Mouse (Mus musculus) adrenal gland, adult 2 months (tissue): ENCODE results near the gene Srrt. TPM values are rescaled to one million over a fixed set of nuclear protein-coding genes. Genes with fewer than 3 reads are reported as not detected.

Source experiments
- DNase-seq: peaks from one replicate; pipeline ENCODE4 v3.0.0; 2021
- polyA plus RNA-seq: library from polyadenylated mRNA; depleted of rRNA; stranded (reverse); fragments of >200 nt; gene quantifications from 2 replicates; pipeline ENCODE4 v1.2.3, GENCODE M21; 2012
- total RNA-seq, 2 experiments: library from RNA; stranded (reverse); gene quantifications; 2 replicates each; pipeline ENCODE4 v1.2.3; 2021

Srrt gene
- total and polyA plus RNA-seq, 3 experiments: 135 to 172 (median 150) TPM

DNA sequence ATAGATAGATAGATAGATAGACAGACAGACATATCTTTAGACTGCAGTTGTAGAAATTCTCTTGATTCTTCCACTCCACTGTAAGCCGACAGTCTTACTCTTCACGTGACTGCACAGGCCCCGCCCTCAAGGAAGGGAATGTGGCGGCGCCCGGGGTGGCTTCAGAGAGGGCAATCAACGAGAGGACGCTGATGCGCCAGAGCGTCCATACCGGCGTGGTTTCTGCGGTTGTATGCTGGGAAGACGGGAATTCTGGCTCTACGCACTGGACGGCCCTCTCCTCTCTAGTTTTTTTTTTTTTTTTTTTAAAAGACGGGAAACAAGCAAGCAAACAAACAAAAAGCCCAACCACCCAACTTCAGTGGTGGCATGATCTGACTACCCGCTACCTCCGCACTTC, 30.8 kb upstream of the Srrt start:
- peak; percentile 95 for DNase-seq

DNA sequence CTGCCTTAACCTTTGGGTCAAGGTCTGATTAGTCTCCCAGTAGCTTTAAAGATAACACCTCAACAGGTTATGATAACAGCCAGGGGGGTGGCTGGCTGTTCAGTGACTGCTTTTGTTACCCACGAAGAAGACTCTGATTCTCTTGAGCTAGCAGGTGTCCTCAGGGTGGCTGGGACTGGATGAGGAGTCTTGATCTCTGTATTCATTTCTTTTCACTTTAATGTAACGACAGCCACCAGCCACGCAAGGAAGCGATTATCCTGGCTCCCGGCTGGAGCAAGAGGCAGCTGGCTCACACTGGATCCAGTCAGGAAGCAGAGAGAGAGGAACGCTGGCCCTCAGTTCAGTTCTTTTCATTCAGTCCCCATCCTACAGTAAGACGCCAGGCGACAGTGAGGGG, 29.7 kb upstream of the Srrt start:
- no peak for DNase-seq

DNA sequence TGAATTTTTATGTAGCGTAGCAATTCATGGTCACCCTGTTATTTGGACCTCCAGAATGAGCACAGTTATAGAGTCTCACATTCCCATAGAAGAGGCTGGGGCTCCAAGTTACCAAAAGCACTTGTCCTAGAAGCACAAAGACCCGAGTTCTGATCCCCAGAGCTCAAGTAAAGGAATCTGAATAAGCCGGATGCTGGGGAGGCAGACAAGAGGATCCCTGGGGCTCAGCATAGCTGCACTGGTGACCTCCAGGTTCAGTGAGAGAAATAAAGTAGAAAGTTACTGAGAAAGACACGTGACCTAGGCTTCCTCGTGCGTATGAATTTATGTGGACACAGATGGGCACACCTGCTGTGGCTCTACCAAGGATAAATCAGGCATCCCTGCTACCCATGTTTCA, 27.6 kb upstream of the Srrt start:
- no peak for DNase-seq

DNA sequence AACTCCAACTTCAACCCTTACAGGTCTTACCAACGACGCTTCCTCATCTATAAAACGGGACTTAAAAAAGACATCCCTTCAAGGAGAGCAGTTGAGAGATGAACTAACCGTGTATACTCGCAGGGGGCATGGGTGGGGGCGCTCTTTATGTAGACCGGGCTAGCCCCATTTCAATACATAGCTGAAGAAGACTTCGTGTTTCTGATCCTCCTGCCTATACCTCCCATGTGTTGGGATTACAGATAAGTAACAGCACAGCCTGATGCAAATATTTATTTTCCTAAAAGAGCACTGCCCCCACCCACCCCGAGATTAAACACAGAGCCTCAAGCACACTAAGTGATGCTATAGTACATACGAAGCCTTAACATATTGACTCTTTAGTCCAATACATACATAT, 26.8 kb upstream of the Srrt start:
- no peak for DNase-seq

DNA sequence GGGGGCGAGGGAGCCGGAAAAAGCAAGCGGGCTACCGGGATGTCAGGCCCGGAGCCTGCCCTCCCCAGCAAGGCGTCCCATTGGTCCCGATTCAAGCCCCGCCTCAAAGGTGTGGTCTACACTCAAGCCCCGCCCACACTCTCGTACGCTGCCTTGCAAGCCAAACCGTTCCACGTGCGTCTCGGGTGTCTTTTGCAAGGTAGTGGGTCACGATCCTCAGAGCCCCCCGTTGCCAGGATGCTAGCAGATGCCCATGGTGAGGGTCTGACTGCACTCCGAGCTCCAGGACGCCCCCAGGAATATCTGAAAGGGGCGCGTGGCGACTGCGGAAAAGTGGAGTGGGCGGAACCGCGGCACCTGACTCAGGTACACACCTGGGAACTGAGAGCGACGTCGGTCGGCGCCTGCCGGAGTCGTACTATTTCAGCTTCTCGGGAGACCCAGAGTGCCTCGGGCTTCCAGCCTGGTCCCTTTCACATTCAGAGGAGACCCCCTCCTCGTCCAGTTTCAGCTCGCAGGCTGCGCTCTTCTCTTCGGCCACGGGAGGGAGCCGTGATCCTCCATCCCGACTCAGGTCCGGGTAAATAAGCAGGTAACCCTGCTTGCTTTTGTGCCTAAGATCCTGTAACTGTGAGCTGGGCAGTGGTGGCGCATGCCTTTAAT, 26.2 kb upstream of the Srrt start, which contains the start of gene Slc12a9:
Gene Slc12a9 (minus strand): TSS at position 86 of the 663 bp plus-strand sequence.
- peak; percentile 96 for DNase-seq

DNA sequence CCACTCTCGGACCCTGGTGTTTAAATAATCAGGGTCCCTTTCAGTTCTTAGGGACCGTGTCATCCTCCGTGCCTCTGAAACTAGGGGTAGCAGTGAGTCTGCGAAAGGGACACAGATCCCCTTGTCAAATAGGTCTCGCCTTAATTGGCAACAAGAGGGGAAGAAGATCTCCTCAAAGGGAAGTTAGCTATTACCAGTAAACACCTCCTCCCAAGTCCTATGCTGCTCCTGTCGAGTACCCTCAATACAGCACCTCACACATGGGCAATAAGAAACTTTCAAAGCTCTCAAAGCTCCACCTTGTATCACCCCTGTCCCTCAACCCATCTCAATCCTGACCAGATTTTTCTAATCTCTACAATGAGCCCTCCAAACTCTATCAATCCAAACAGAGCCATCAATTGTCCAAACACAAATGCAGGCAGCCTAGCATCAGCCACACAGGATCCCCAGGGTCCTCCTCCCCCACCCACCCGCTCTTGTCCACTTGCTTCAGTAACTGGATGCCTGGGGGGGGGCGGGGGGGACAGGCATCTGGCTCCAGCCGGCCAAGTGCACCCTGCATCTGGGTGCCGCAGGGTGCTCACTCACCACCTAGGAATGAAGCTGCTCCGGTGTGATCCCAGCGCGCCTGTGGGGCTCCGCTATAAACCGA, 25.5 kb upstream of the Srrt start:
- DNase-seq: no peak

DNA sequence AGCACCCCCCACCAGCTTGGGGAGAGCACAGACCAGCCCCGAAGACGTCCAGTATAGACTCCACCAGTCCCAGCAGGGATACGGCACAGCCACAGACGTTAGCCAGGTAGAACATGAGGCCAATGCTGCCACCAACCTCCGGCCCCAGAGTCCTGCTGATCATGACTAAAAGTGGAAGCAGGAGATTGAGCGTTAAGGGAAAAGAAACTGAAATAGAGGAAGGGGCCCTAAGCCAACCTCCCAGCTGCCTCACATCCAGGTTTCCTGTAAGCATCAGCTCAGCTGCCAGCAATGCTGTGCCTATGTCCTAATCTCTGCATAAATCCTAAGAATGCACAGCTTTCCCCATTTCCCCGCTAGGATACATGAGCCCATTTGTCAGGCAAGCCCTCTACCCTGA, 23.4 kb upstream of the Srrt start:
- DNase-seq: no peak

DNA sequence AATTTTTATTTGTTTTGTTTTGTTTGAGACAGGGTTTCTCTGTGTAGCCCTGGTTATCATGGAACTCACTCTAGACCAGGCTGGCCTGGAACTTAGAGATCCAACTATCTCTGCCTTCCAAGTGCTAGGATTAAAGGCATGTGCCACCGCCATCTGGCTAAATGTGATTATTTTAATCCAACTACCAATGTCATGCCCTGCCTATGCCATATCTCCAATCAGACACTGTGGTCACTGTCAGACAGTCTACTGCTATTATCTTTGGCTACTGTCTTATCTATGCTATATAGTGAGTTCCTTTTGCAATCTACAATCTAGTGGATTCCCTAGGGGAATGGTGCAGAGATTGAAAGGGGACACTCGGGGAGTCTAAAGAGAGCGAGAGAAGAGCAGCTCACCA, 13.5 kb upstream of the Srrt start:
- no peak for DNase-seq

DNA sequence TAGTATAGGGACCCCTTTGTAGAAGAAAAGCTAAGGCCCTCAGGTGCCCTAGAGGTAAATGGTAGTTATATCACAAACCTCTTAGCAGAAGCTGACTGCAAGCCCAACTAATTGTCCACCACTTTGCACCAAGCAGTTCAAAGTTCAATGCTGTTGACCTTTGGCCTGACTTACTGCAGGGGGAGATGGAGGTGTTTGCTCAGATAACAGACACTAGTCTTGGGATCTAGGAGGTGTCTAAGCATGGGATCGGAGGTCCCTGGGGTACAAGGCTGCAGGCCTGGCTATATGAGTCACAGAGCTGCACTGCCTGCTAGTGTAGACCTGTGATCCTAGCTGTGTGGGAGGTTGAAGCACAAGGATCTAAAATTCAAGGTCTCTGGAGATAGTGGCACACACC, 11.1 kb upstream of the Srrt start:
- no peak for DNase-seq

DNA sequence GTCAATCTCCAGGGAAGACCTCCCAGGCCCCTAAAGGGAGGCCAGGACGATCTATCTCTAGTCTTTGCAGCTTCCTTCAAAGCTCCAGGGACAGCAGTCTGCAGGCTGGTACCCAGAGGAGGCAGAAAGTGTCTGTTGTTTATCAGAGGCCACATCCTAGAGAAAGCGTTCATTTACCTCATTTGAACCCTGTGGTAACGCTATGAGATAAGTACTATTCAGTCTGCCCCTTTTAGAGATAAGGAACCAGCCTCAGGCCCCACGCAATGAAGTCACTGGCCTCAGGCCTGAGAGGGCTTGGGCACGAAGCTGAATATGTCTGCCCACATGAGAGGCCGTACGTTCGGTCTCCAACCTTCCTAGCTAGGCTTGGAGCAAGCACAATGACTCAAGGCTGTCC, 9.9 kb upstream of the Srrt start:
- DNase-seq: no peak

DNA sequence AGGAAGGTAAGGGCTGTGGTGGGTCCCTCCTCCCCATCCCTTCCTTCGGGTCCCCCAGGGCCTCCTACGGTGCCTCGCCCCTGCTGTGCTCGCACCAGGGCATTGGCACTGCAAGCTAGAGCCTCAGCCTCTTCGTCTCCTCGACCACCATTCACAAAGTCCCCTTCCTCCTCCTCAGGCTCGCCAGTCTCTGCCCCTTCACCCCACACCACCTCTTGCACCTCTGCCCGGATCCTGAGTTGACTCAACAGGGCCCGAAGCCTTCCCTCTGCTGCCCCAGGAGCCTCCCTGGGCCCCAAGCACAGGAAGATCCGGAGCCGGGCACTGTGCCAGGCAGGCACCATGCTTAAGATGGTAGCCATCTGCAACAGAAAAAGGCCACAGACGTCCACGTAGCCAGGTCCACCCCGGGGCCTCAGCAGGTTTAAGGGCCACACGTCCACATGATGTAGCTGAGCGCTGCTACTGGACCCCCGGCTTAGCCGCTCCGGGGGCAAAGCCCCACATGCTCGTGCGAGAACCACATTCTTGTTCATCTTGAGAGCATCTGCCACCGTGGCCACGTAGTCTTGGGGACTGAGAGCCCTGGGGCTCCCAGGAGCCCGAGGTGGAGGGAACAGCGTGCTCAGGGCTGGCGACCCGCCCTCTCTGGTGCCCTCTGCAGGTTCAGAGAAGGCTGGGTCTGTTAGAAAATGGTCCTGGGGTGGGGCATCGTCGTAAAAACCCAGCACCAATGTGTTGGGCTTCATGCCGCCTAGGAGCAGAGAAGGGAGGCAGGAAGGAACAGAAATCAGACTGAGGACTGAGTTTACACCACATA, 7.8 kb upstream of the Srrt start:
- DNase-seq: no peak

DNA sequence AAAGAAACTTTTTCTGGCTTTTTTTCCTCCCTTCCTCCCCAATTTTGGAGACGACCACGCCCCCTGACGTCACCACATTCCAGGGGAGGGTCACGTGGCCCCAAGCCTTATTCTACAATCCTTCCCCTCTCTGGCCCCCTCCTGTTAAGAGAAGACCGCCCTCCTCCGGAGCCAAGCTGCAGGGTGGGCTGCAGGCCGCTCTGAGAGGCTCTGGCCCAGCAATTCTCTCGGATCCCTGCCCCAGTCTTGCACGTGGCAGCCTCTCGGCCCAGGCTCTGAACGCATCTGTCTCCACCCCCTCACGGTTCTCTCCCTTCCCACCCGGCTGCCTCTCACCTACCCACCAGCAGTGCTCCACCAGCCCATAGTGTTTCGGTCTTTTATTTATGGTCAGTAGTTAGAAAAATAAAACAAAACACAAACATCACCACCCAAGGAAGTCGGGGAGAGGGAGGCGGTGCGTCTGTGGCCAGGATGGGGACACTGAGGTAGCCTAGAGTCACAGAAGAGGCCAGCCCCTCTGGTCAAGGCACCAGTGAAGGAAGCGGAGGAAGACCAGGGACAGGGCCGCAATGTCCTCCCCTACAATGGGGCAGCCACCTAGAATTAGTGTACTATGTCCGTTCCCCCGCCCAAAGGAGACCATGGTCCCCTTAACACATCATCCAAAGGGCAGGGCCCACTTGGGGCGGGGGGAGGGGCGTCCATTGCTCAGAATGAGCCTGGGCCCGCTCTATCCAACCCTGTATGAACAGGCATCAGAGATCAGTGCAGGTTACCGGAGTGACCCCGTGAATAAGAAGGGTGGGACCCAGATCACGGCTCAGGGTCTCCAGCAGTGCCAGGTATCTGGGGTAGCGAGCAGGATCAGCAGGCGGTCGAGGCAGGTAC, 7.0 kb upstream of the Srrt start, which contains the start of gene Trip6:
Gene Trip6 (minus strand): TSS at position 212 of the 891 bp plus-strand sequence.
- peak; percentile 92 for DNase-seq

DNA sequence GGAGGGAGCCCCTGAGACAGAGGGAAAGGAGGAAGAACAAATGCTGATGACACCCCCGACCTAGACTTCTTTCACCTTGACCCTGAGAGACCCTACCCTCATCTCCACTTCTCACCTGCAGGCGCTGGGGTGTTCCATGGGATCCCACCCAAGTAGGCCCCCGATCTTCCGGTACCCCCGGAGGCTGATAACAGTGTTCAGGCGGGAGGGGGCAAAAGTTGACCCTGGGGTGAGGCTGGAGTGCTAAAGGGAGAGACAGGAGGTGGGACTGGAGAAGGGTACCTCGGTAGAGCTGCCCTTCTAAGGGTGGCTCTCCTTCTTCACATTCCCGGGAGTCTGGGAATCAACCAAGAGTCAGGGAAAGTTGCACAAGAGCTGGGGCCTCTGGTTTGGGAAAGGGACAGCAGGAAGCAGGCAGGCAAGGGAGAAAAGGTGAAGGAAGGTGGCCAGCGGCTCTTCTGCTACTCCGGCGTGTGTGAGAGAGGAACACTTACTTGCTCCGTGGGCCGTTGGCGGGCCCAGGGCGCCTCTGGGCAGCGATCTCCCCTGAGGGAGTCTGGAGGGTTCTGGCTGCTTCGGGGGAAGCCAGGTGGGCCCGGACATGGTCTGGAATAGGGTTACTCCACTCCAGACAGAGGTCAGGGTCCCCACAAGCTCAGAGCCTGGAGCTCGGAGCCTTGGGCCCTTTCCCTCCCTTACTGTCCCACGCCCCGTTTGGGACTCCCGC, 6.2 kb upstream of the Srrt start:
- no peak for DNase-seq

DNA sequence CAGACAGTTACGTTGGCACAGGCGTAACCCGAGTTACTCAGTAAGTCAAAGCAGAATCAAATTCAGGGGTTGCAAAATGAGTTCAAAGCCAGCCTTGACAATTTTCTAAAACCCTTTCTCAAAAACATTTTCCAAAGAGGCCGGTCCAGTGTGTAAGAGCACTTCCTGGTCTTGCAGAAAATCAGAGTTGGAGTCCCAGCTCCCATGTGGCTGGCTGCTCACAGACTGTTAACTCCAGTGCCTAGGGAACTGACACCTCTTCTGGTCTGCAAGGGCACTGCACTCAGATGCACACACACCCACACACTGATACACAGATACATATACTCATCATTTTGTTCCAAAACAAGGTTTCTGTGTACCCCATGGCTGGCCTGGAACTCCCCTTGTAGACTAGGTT, 882 bp upstream of the Srrt start:
- no peak for DNase-seq

DNA sequence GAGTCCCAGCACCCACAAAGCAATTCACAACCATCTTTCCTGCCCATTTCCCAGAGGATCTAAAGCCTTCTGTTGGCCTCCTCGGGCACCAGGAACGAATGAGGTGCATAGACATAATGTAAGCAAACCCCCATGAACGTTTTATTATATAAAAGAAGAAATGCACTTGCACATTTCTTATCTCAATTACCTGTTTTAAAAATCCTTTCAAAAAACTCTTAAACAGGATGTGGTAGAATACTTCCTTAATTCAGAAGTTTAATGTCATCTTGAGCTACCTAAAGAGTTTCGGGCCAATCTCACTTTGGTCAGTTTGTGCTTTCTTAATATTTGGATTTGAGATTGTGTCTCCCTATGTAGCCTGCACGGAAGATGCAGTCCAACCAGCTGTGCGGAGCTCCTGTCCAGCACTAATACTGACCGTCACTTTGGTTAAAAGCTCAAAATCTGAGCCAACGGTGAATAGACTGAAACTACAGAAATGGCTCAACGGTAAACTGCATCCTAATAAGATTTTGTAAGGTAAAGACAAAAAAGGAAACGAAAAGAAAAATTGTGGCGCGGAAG, 952 bp downstream of the Srrt start:
- DNase-seq: no peak

DNA sequence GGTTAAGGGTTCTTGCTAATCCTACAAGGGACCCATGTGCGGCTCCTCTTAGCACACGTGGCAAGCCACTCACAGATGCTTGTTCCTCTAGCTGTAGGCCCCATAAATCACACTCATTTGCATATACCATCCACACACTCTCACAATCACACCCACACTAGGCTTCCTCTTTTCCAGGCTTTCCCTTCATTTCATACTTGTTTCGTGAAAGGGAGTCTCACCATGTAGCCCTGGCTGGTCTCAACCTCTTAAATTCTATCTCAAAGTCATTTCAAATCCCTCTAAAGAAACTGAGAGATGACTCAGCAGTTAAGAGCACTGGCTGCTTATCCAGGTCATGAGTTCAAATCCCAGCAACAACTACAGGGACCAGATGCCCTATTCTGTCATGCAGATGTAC, 1.7 kb downstream of the Srrt start:
- DNase-seq: no peak

DNA sequence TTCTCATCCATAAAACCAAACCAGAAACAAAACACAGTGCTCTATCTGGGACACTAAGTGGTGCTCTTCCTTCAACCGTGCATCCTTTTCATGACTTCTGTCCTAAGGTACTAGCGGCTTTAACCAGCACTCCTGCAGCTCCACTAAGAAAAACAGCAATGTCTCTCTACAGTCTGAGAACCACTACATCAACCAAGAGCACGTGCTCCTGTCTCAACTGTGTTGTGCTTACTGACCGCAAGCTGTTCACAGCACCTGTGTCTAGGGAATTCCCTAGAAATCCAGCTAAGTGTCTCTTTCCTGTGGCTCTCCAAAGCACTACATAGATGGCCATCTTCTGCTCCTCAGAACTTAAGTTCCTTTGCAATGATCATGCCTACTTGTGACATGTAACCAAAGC, 2.7 kb downstream of the Srrt start:
- DNase-seq: no peak

DNA sequence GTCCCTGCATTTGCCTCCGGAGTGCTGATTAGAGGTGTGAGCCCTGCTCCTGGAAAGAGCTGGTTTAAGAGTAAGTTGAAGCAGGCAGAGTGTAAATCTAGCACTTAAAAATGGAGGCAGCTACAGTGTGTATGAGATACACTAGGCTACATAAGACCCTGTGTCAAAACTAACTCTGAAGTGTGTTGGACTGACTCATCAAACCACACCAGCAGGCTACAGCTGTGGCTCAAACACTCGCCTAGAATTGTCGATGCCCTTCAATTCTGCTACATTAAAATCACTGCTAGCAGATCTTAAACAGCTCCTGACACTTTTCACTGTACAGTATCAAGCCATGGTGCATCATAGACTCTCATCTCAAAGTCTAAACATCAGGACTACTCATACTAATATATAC, 3.3 kb downstream of the Srrt start:
- no peak for DNase-seq

DNA sequence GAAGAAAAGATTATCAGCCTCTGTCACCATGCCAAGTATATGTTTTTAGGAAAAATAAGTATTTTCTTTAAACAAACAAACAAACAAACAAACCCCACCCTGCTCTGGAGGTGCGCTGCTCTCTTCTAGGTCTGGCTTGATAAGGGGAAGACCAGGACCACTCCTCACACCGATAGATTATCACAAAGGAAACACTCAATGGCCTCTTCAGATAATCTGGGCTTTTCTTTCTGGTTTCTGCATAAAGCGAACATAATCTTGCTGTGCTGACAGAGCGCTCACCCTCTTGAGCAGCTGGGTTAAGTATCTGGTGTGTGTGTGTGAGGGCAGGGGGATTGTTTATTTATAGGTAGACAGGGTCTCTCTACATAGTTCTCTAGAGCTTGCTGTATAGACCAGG, 3.9 kb downstream of the Srrt start:
- DNase-seq: no peak

DNA sequence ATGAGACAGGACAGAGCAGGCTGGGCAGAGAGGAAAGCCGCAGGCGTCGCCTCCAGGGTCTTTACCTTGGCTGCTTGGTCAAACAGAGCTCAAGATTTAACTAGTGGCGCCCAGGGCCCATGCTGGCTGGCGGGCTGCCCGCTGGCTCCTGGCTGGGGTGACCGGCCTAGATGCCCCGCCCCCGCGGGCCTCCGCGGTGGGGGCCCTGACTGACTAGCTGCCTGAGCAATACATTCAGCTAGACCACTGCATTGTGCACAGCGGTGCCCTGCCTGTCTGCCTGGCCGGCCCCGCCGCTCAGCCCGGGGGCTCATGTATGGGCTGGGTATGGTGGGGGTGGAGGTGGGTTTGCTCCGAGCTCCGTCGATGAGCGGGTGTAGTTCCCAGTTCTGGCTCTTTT, 6.2 kb downstream of the Srrt start:
- DNase-seq: peak; percentile 56

DNA sequence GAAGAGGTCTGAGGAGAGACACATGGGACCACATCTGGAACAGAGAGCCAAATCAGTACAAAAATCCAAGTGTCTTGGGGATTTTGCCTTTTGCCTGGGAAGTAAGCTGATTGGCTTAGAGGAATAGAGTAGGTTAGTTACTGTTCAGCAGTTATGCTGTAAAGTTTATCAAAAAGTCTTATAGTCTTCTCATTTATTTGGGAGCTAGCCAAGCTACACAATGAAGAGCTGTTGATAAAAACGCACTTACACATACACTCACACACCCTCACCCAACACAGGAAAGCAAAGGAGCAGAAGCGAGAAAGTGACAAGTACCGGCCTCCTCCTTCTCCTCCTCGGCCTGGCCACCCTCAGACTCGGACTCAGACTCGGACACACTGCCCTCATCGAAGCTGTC, 8.2 kb downstream of the Srrt start:
- DNase-seq: no peak
